Mouse (Mus musculus): ENCODE data around the gene Fgg. TPM values are rescaled to one million over a fixed set of nuclear protein-coding genes. Genes with fewer than 3 reads are reported as not detected.

The Fgg gene
- polyA plus RNA-seq, 1 experiment from 2014 or later, result 4,762 TPM

DNA sequence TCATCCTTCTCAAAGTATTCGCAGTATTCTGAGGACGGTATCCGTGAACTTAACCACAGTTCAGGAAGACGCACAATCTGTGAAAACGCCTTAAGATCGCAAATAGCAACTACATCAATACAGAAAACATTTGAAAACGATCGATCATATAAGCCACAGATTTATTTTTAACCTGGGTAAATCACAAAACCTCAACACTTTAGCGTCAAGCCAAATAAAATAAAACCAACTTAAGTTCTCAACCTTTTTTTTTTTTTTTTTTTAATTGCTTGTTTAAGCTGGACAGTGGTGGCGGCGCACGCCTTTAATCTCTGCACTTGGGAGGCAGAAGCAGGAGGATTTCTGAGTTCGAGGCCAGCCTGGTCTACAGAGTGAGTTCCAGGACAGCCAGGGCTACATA is 47.2 kb downstream of the Fgg start:
- peaks cover 22% of the 10 kb centered on the region for H3K36me3 ChIP-seq (replicated peaks; ENCODE audit: insufficient read depth, low read length)
- 23% methylated on average over 13 of the region's 13 CpGs for WGBS (ENCODE audit: insufficient replicate concordance)
- H3K4me1 ChIP-seq (ENCODE audit: insufficient read depth), result peaks cover 9% of the 10 kb centered on the region
- no peak for DNase-seq
- H3K27ac ChIP-seq (ENCODE audit: low read depth), result no peak overlapping the region
- H3K4me2 ChIP-seq (ENCODE audit: low read depth, low read length), result peak overlapping the region; percentile 83
- H3K9ac ChIP-seq (replicated peaks), result no peak overlapping the region
- H3K27me3 ChIP-seq (ENCODE audit: insufficient read depth, low read length), result no peaks in the 10 kb centered on the region
- peak; percentile 2 for ATAC-seq
- H3K4me3 ChIP-seq (ENCODE audit: low read depth, low read length), result peak overlapping the region; percentile 83
- no peaks in the 10 kb centered on the region for H3K9me3 ChIP-seq (ENCODE audit: low read length)
- no peak for TF ChIP-seq CTCF (IDR thresholded peaks at IDR 0.05; ENCODE audit: low read depth)
- TF ChIP-seq EP300 (IDR thresholded peaks at IDR 0.05; ENCODE audit: low read depth), result no peak

DNA sequence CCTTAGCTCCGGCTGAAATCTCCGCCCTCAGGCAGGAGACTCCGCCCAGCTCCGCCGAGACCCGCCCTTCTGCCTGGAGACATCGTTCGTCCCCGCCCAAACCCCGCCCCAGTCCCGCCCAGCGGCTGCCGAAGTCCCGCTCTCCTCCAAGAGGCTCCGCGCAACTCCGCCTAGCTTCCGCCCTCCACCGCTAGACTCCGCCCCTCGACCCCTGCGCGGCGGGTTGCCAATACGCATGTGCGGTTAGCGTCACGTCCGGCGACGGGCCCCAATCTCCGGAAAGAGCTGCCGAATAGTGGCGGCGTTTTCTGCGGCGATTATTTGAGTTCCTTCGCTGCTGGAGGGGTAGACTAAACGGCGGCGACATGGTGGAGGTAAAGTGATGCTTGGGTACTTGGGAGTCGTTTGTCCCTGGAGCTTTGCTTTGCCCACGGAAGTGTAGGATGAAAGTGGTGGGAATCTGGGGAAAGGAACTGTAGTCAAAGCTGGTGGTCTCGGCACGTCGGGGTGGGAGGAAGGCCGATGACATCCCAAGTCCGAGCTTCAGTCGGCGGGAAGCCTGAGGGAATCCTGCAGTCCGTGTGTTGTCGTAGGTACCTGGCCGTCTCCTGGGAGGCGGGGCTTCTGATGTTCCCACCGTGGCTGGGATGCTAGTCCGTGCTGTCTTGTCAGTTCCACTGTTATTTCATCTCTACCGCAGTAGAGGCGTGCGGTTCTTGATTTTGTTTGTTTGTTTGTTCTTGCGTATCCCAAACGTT is 47.9 kb downstream of the Fgg start, which contains the start of gene Plrg1:
Gene Plrg1 (plus strand): TSS at position 242 of the 758 bp plus-strand sequence.
- Histone ChIP-seq H3K27ac (ENCODE audit: low read depth) (peak within 1 kb of the TSS; percentile 81), H3K27me3 (ENCODE audit: insufficient read depth, low read length) (no peaks in the 10 kb centered on the region), H3K4me3 (ENCODE audit: low read depth, low read length) (peak within 1 kb of the TSS; percentile 83), H3K4me1 (ENCODE audit: insufficient read depth) (peaks cover 9% of the 10 kb centered on the region), H3K36me3 (replicated peaks; ENCODE audit: insufficient read depth, low read length) (peaks cover 29% of the 10 kb centered on the region), H3K9me3 (ENCODE audit: low read length) (no peaks in the 10 kb centered on the region), H3K9ac (replicated peaks) (peak within 1 kb of the TSS; percentile 91), H3K4me2 (ENCODE audit: low read depth, low read length) (peak within 1 kb of the TSS; percentile 83)
- WGBS (ENCODE audit: insufficient replicate concordance), result under 1% methylated on average over 60 of the region's 61 CpGs
- ATAC-seq, result peak; percentile 98
- TF ChIP-seq CTCF (IDR thresholded peaks at IDR 0.05; ENCODE audit: low read depth) (no peak), EP300 (IDR thresholded peaks at IDR 0.05; ENCODE audit: low read depth) (no peak)
- DNase-seq, result peak; percentile 100

DNA sequence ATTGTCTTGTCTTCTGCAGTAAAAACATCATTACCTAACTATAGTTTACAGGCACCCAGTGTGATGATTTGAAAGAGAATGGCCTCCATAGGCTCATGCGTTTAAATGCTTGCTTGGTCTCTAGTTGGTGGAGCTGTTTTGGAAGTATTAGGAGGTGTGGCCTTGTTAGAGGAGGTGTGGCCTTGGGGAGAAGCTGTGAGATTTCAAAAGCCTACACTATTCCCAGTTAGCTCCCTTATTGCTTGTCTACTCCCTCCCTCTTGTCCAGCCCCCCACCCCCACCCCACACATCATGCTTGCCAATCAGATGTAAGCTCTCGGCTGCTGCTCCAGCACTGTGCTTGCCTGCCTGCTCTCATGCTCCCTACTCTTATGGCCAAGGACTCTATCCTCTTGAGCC is 49.5 kb downstream of the Fgg start:
- no peak for ATAC-seq
- H3K36me3 ChIP-seq (replicated peaks; ENCODE audit: insufficient read depth, low read length), result peaks cover 44% of the 10 kb centered on the region
- H3K9ac ChIP-seq (replicated peaks), result no peak overlapping the region
- 85% methylated on average over 2 of the region's 2 CpGs for WGBS (ENCODE audit: insufficient replicate concordance)
- no peaks in the 10 kb centered on the region for H3K27me3 ChIP-seq (ENCODE audit: insufficient read depth, low read length)
- H3K27ac ChIP-seq (ENCODE audit: low read depth), result no peak overlapping the region
- no peaks in the 10 kb centered on the region for H3K9me3 ChIP-seq (ENCODE audit: low read length)
- DNase-seq, result no peak
- peaks cover 9% of the 10 kb centered on the region for H3K4me1 ChIP-seq (ENCODE audit: insufficient read depth)
- no peak overlapping the region for H3K4me2 ChIP-seq (ENCODE audit: low read depth, low read length)
- TF ChIP-seq EP300 (IDR thresholded peaks at IDR 0.05; ENCODE audit: low read depth) (no peak), CTCF (IDR thresholded peaks at IDR 0.05; ENCODE audit: low read depth) (no peak)
- H3K4me3 ChIP-seq (ENCODE audit: low read depth, low read length), result no peak overlapping the region

Other genes with a start within 250 kb of the Fgg start
- 0.90 and 0.96 TPM in 2 replicates for gene Rbm46, start 131.2 kb upstream of the Fgg start, polyA plus RNA-seq (2015; fragmentation: Nextera tagmentation; extraction: Ambion mirVana)
- gene Lrat, start 103.8 kb upstream of the Fgg start, polyA plus RNA-seq (2015; fragmentation: Nextera tagmentation; extraction: Ambion mirVana), result 3.3 and 3.6 TPM in 2 replicates
- 4,366 and 4,944 TPM in 2 replicates for gene Fga, start 18.4 kb downstream of the Fgg start, polyA plus RNA-seq (2015; fragmentation: Nextera tagmentation; extraction: Ambion mirVana)
- gene Fgb, start 42.1 kb downstream of the Fgg start, polyA plus RNA-seq (2015; fragmentation: Nextera tagmentation; extraction: Ambion mirVana), result 2,723 and 3,190 TPM in 2 replicates
- gene Plrg1, start 47.8 kb downstream of the Fgg start, polyA plus RNA-seq (2015; fragmentation: Nextera tagmentation; extraction: Ambion mirVana), result 29.6 and 29.9 TPM in 2 replicates
- 0.02 TPM in 2 replicates for gene Dchs2, start 120.2 kb downstream of the Fgg start, polyA plus RNA-seq (2015; fragmentation: Nextera tagmentation; extraction: Ambion mirVana)